Mouse (Mus musculus): ENCODE data around the gene Slc35d2. TPM values are rescaled to one million over a fixed set of nuclear protein-coding genes. Genes with fewer than 3 reads are reported as not detected.

The Slc35d2 gene
- total RNA-seq, 2 experiments from 2014 or later: 4.3 to 7.7 TPM

DNA sequence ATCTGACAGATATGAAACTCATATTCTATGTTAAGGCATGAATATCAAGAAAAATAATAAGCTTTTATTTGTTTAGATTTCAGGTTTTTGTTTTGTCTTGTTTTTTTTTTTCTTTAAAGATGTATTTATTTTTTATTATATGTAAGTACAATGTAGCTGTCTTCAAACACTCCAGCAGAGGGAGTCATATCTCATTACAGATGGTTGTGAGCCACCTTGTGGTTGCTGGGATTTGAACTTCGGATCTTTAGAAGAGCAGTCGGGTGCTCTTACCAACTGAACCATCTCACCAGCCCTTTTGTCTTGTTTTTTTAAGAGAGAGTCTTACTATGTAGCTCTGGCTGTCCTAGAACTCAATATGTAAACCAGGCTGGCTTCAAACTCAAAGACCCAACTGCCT, 11.7 kb downstream of the Slc35d2 start:
- no peak for DNase-seq (ENCODE audit: low spot score in 2 of 2)

DNA sequence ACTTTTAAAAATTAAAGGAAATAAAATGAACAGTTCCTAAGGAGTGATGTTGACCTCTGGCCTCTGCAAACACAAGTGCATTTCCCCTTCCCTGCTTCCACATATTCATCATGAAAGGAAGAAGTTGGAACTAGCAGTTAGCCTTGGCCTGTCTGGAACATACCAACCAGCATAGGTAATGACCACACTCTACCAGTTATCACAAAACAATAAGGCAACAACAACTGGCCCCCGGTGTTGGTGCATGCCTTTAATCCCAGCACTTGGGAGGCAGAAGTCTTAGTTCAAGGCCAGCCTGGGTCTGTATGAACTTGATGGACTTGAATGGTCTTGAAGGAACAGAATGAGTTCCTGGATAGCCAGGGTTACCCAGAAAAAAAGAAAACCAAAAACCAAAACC, 18.7 kb downstream of the Slc35d2 start:
- no peak for DNase-seq (ENCODE audit: low spot score in 2 of 2)

DNA sequence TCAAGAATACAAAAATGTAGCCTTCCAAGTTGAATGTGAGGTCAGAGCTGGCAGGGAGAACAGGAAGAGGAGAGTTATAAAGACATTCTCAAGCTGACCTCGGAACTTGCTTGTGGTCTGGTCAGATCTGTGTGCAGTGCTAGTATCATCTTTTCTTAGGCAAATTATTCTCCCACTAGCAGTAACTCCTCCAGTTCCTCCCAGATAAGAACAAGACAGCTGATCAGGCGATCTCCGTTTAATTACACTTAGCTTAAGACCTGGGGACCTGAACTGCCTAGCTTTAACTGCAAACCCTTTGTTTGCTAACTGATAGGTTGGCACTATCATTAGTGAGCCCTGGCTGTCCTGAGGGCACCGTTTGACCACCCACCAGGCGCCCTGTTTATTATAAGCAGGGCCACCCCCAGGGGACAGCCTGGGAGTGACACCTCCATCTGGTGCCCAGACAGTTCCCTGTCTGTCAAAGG, 20.8 kb downstream of the Slc35d2 start:
- no peak for DNase-seq (ENCODE audit: low spot score in 2 of 2)

DNA sequence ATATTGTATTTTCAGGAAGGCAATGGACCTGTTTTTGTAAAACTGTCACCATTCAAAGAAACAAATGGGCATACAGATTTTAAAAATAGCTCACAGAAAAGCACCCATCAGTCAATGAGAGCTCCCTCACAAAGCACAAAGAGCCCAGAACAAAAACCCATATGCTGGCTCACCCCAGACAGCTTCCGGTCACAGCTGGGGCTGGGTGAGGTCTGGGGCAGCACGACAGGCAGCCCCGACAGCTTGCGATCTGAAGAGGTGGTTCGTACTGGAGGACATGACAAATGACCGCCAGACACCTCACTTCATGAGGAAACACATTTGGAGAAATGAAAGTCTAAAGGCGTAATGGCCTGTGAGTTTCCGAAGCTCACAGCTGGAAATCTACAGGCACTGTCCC, 21.6 kb downstream of the Slc35d2 start:
- DNase-seq (ENCODE audit: low spot score in 2 of 2): no peak

DNA sequence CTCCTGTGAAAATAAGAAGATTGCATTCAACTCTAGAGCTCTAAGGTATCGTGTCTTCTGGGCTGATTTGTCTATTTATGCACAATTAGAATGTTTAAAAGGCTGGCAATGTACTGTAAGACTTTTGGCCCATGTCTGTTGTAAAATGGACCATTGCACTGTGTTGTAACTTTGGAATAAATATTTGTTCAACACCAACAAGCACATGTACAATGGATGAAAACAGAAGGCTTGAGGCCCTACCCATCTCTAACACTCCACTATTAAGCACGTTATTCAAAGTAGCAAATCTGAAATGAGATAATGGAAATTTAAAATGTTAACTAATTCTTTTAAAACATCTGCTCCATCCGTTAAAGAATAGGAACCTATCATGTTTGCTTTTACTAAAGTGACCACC, 22.1 kb downstream of the Slc35d2 start:
- DNase-seq (ENCODE audit: low spot score in 2 of 2): no peak

DNA sequence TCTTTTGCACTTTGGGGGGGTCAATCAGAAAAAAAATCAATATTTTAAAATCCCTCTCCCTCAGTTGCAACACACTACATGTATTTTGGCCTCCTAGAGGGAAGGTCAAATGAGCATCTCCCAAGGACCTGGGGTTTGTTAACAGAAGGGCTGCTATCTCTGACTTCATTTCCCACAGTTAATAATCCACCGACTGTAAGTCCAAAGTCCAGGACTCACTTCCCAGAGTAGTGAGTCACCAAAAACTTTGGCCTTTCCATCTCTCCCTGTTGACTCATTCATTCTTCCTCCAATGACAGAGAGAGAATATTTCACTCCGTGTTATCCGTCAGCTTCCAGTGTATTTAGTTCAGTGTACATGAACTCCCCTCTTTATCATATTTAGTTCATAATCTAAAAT, 23.5 kb downstream of the Slc35d2 start:
- no peak for DNase-seq (ENCODE audit: low spot score in 2 of 2)

DNA sequence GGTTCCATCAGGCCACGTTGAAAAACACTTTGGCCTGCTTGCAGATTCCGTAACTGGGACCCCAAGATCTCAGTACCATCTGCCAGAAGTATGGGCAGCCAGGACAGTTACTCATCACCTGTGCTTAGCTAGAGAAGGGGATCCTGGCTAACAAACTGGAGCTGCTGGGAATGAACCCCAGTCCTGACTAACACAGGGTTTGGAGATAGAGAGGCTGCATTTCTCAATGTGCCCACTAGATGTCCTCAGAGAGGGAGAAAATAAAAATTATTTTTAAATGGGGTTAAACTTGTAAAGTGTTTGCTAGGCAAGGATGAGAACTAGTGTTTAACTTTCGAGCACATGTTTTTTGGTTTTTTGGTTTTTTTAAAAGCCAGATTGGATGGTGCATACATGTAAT, 29.0 kb downstream of the Slc35d2 start:
- peak in 1 of 2 experiments; percentile 38 for DNase-seq (ENCODE audit: low spot score in 2 of 2)

DNA sequence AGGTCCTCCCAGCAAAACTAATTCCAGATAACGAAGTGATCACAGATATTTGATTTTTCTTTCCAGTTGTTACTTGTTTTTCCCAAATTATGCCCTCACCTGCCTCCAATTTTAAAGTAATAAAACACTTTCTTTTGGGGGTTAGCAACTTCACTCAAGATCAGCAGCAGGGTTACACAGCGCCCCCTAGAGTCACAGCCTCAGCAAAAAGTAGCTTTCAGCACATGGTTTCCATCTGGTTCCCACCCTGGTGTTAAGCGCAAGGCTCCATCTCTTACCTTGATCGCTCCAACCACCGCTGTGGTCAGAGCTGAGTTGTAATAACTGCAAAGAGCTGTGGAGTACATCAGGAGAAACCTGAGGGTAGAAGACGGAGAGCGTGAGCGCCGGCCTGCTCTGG, 30.2 kb downstream of the Slc35d2 start:
- peak in 1 of 2 experiments; percentile 34 for DNase-seq (ENCODE audit: low spot score in 2 of 2)

DNA sequence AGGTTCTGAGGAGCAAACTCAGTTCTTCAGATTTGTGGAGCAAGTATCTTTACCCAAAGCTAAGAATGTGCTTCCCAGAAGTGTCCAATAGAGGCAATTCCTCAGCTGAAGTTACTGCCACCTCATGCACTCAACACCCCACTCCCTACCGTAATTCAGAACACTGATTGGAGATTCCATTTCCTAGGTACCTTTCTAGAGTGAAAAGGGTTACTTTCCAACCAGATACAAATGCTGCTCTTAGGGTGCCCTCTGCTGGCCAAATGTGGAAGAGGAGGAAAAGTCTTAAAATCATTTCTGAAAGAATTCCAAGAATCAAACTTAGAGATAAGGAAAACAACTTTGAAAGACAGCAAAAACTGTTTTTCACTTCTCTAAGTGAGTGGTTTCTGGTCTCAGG, 35.8 kb downstream of the Slc35d2 start:
- peak; percentile 78 to 83 for DNase-seq (ENCODE audit: low spot score in 2 of 2)

DNA sequence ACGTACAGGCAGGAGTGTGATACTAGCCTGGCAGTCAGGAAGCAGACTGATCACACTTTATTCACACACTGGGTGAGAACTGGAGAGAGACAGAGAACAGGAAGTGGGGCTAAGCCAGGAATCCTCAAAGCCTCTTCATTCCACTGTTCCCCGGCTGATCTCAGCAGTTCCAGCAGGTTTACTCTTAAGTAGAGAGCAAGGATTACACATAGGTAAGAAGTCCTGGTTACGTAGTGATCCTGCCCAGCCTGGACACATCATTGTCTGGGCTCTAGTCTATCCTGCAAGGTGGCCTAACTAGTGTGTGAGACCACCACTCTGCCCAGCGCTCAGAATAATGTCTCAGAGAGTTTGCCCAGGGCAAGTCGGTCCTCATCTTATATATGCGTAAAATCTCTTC, 36.4 kb downstream of the Slc35d2 start:
- DNase-seq (ENCODE audit: low spot score in 2 of 2): no peak

DNA sequence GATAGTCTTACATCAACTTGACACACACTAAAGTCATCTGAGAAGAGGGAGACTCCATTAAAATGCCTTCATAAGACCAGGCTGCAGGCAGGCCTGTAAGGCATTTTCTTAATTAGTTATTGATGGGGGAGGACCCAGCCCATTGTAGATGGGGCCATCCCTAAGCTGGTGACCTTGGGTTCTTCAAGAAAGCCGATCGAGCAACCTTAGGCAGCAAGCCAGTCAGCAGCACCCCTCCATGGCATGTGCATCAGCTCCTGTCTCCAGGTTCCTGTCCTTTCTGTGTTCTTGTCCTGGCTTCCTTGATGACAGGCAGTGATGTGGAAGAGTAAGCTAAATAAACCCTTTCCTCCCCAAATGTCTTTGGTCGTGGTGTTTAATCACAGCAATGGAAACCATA, 37.0 kb downstream of the Slc35d2 start:
- no peak for DNase-seq (ENCODE audit: low spot score in 2 of 2)

DNA sequence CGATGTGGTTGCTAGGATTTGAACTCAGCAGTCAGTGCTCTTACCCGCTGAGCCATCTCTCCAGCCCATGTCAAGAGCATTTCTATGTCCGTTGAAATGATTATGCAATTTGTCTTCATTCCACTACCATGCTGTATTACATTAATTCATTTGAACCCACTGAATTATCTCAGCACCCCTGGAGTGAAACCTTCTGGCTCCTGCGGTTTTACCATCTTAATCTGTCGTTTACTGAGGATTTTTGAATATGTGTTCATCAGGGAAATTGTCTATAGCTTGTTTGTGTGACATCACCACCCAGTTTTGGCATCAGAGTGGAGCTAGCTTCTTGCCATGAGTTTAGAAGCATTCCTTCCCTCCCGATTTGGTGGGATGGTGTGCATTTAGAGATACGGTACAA, 38.2 kb downstream of the Slc35d2 start:
- DNase-seq (ENCODE audit: low spot score in 2 of 2): no peak

DNA sequence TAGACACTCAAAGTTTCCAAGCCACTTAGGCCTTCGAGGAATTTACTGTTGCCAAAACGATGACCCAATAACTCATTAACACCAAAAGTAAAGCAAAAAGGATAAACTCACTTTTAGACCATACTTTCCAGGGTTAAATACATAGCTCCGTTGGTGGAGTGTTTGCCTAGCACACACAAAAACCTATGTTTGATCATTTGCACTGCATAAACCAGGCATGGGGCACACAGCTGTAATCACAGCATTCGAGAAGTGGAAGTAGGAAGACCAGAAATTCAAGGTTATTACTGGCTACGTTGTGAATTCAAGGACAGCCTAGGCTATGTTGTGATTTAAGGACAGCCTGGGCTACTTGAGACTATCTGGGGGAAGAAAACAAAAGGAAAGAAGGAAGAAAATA, 38.9 kb downstream of the Slc35d2 start:
- DNase-seq (ENCODE audit: low spot score in 2 of 2): no peak

DNA sequence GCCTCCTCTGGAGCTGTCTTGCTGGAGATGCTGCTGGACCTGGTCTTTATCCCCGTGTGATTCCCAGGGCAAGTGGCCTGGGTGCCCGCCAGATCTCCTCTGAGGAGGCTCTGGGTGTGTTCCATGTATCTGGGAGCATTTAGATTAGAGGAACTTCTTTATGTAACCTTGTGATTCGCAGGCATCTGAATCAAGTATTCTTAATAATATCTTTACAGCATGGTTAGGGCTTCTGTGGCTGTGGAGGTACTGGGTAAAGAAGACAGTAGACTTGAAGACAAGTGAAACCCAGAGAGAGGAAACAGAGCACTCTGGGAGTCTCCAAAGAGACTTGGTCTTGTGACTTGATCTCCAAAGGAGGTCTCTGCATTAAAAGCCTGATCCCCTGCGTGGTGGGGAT, 40.0 kb downstream of the Slc35d2 start, which contains the start of gene Hsd17b3:
Hsd17b3 (minus strand) TSS at position 101 of the 400 bp plus-strand sequence.
- no peak for DNase-seq (ENCODE audit: low spot score in 2 of 2)

DNA sequence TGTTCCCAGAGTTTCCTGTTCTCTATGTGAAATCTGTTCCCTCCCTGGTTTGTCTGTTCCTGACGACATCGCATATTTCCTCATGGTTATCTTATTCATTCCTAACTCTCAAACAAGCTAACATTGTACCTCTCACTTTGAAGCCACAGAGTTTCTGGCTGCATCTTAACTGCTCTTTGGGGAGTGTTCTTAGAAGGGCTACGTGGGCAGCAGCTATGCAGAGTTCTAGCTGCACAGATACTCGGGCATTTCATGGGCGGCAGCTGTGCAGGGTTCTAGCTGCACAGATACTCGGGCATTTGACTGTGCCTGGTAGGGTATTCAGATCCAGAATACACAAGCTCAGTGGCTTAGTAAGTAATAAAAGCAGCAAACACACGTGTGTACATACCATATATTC, 41.1 kb downstream of the Slc35d2 start:
- no peak for DNase-seq (ENCODE audit: low spot score in 2 of 2)

DNA sequence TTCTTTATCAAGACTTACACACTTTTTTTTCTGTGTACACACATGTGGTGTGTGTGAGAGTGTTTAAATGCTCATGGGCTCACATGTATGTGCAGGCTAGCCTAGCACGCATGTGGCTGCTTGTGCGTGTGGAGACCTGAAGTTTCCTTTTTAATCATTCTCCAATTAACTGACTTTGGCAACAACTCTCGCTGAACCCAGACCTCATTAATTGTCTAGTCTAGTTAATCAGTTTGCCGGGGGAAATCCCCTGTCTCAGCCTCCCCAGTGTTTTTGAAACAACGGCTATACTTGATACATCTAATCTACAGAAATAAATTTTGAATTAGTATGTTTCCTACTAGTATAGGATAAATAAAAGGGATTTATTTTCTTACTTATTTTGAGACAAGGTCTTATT, 43.1 kb downstream of the Slc35d2 start:
- no peak for DNase-seq (ENCODE audit: low spot score in 2 of 2)

DNA sequence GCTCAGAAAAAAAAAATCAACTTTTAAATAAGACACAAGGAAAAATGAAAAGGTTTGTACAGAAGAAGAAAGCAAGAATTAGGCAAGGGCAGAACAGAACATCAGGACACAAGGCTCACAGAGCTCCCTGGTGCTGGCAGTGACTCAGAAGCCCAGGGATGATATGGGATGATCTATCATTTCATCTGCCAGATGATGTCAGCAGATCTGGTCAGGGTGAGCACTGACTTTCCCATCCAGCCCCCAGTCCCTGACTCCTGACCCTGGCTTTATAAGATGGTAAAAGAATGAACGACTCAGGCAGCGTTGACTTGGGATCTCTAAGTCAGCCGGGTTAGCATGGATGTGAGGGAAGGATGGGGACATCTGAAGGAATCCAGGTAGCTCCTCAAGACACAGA, 45.8 kb downstream of the Slc35d2 start:
- DNase-seq (ENCODE audit: low spot score in 2 of 2): no peak

DNA sequence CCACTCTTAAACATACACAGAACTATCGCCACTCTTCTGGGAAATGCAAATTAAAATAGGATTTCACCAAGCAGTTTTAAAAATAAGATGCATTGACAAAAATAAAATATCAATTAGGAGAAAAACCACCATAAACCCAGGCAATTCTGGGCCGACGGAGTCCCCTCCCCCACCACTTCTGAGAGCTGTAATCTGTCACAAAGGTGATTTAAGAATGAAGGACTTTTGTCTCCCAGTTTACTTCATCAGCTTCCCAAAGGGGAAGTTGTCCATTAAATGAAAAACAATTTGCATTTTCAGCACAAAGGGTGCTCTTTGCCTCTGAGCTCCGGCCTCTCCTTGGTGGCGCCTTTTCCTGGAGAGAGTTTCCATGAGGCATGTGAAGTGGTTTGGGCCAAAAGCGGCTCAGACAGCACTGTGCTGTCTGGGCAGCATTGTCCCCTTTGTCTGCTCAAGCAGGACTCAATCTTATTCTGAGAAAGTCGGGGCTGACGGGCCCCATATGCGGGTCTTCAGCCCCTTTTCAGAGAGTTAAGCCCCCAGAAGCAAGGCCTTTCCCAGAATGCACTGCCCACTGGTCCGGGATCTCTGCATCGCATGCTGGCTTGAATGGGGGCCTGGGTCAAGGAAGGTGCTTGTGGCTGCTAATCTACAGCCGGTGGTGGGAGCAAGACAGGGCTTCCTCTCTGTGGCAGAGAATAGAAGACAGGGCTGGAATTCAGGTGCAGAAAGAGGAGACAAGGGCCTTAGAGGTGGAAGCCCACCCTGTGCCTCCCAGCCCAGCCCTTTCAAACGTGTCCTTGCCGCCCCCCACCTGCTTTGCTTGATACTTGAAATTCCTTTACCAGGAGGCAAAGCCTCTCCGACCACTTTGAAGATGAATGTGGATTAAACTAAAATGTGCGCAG, 47.9 kb downstream of the Slc35d2 start:
- no peak for DNase-seq (ENCODE audit: low spot score in 2 of 2)

DNA sequence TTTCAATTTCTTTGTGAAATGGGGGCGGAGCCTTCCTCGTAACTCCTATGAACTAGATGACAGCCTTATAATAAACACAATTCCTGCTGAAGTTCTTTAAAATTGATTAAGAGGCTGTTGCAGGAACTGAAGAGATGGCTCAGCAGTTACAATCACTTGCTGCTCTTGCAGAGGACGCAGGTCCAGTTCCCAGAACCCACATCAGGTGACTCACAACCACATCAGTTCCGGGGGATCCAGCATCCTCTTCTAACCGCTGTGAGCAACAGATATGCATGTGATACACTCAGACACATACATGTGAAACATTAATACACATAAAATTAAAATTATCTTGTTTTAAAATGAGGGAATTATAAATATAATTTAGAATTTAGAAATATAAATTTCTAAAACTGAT, 51.6 kb downstream of the Slc35d2 start:
- DNase-seq (ENCODE audit: low spot score in 2 of 2): no peak

DNA sequence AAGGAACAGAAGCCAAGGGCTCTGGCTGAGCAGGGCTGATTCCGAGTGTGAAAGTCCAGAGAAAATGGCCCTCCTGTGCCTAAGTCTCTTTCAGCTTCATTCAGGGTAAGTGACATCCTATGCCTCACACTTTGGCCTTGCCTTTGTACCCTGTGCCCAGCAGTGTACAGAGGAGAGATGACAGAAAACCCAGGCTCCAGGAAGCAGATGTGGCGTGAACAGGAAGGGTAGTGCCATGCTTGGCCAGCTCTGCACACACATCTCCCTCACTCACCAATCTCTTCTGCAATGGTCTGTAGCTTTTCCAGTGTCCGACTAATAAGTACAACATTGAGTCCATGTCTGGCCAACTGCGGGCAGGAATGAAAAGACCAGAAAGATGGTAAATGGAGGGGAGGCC, 53.1 kb downstream of the Slc35d2 start:
- DNase-seq (ENCODE audit: low spot score in 2 of 2): no peak

DNA sequence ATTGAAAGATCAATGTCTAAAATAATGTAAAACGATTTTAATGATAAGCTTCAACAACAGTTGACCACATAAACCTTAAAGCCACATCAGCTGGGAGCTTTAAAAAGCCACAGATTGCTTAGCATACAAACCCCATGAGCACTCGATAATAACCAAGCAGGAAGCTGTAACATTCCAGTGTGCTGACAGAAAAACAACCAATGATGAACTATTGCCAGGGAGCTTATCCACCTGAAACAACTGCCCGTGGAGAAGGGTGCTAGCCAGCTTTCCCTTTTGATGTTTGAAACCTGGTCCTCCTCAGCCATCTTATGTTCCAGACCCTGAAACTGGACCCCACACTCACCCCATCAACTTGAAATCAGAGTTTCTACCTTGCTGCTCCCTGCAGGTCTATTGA, 62.5 kb downstream of the Slc35d2 start:
- DNase-seq (ENCODE audit: low spot score in 2 of 2): no peak

DNA sequence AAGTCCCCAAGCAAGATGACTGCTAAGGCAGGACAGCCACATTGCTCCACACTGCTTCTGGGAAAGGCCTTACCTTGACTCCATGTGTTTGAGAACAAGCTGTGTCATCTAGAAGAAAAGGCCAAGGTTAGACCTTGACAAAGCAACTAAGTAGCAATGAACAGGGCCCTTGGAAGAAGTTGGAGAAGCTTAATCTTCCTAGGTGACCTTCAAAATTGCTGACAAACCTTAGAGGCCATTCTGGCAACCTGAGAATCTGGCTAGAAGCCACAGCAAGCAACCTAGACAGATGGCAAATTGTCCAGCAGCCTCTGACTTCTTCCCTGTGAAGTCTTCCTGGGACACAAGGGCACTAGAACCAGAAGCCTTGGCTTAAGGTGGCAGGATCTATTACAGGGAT, 64.9 kb downstream of the Slc35d2 start:
- peak in 1 of 2 experiments; percentile 33 for DNase-seq (ENCODE audit: low spot score in 2 of 2)

DNA sequence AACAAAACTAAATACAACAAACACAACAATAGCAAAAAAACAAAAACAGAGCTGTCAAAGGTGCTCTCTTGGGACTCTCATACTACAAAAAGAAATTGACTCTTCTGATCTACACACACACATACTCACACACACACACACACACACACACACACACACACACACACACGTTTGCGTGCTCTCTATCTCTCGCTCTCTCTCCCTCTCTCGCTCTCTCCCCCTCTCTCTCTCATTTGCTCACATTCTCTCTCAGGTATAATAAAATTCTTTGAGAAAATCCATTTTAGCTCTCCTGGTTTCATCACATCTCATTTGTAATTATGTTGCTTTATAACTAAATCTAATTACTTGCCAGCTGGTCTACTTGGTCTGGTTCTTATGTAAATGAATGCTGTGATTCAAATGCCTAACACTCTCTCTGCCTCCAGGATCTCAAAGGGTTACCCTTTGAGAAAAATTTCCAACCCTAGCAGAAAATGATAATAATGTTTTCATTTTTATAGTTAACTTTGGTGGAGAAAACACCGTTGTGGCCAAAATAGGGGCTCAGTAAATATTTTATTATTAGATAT, 68.1 kb downstream of the Slc35d2 start:
- DNase-seq (ENCODE audit: low spot score in 2 of 2): no peak
